Mouse (Mus musculus): ENCODE data around the gene Crygs. TPM values are rescaled to one million over a fixed set of nuclear protein-coding genes. Genes with fewer than 3 reads are reported as not detected.

Gene Crygs
- polyA plus RNA-seq, 1 experiment from 2014 or later, result 0.26 TPM

DNA sequence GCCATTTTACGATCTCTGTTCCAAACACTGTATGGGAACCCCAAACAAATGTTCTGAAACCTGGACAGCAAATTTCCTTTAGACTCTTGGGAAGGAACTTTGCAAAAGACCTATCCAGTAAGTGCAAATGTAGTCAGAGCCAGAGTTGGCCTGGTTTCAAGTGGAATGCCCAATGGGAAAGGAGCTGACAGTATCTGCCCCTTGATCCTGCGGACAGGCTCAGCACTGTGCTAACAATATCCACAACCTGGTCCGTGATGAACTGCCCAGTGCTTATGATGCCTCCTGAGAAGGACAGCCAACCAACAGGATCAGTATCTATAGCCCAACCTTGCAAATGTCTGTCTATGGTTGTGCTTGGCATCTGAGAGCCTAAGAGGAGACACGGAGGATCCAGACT, 34.1 kb upstream of the Crygs start:
- DNase-seq (ENCODE audit: low spot score) (no peak), ATAC-seq (replicated peaks; ENCODE audit: low FRiP score, low read depth) (no peak)
- Histone ChIP-seq H3K9me3 (replicated peaks; ENCODE audit: low read length) (no peaks in the 10 kb centered on the region), H3K4me2 (ENCODE audit: low read length) (no peak overlapping the region), H3K4me3 (replicated peaks; ENCODE audit: low read depth, low read length) (no peak overlapping the region), H3K9ac (ENCODE audit: low read depth, low read length) (no peak overlapping the region), H3K36me3 (ENCODE audit: insufficient read depth, low read length) (no peaks in the 10 kb centered on the region), H3K27ac (no peak overlapping the region), H3K4me1 (replicated peaks; ENCODE audit: insufficient read depth, low read length) (0 out of 2 replicates have a peak, but pooled peaks cover 4% of the 10 kb centered on the region), H3K27me3 (ENCODE audit: insufficient read depth, low read length) (no peaks in the 10 kb centered on the region)
- no peak for TF ChIP-seq CTCF (IDR thresholded peaks at IDR 0.05; ENCODE audit: low read depth)
- 87% methylated on average over 4 of the region's 4 CpGs for WGBS

DNA sequence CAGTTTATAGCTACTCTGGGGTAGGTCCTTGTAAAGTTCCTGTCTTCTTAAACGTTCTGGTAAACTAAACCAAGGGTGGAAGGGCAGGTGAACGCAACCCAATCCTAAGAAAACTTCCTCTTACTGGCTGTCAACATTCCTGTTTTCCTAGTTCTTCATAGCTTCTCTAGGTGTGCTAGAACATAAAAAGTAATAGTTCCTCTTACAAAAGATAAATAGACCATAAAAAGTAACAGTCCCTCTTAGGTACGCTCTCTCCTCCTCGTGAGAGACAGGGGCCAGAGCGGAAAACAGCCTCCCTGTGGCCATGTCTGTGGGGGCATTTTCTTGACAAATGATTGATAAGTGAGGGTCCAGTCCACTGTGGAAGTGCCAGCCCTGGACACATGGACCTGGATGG, 33.5 kb upstream of the Crygs start:
- 0 out of 2 replicates have a peak, but pooled peaks cover 4% of the 10 kb centered on the region for H3K4me1 ChIP-seq (replicated peaks; ENCODE audit: insufficient read depth, low read length)
- peak overlapping the region; percentile 70 for H3K9ac ChIP-seq (ENCODE audit: low read depth, low read length)
- no peak for TF ChIP-seq CTCF (IDR thresholded peaks at IDR 0.05; ENCODE audit: low read depth)
- peak overlapping the region; percentile 96 for H3K4me2 ChIP-seq (ENCODE audit: low read length)
- peak overlapping the region; percentile 49 for H3K4me3 ChIP-seq (replicated peaks; ENCODE audit: low read depth, low read length)
- H3K36me3 ChIP-seq (ENCODE audit: insufficient read depth, low read length), result no peaks in the 10 kb centered on the region
- no peaks in the 10 kb centered on the region for H3K27me3 ChIP-seq (ENCODE audit: insufficient read depth, low read length)
- no peak for ATAC-seq (replicated peaks; ENCODE audit: low FRiP score, low read depth)
- no peak for DNase-seq (ENCODE audit: low spot score)
- 29% methylated on average over 5 of the region's 5 CpGs for WGBS
- peak overlapping the region; percentile 58 for H3K27ac ChIP-seq
- no peaks in the 10 kb centered on the region for H3K9me3 ChIP-seq (replicated peaks; ENCODE audit: low read length)

DNA sequence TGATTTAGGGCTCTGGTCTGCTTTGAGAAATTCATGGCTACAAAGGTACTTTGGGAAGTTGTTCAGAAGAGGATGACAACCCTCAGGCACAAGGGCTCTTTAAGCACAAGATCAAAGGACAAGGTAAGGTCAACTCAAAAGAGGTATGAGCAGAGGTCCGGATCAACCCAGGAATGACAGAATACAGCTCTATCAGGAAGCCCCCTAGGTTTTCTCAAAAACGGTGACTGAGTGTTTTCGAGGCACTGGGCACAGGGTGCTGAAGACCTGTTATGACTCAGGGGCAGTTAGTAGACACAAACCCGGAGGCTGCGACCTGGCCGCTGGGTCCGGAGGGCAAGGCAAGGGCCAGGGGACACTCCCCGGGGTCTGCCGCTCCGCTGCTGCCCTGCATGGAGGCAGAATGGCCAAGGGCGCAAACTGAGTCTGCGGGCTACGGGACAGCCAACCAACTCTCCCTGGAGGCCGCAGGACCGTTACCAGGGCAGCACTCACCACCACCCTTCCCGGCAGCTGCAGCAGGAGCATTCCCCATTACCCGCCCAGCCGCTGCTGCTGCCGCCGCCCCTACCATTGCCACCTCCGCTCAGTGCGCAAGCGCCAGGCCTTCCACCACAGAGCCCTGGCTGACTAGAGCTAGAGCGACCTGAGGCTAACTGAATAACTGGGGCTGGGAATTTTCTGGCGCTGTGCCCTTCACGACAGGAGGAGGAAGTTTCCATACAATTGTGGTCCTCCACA, 32.9 kb upstream of the Crygs start:
- TF ChIP-seq CTCF (IDR thresholded peaks at IDR 0.05; ENCODE audit: low read depth), result no peak
- no peaks in the 10 kb centered on the region for H3K27me3 ChIP-seq (ENCODE audit: insufficient read depth, low read length)
- H3K4me2 ChIP-seq (ENCODE audit: low read length), result peak overlapping the region; percentile 96
- no peaks in the 10 kb centered on the region for H3K36me3 ChIP-seq (ENCODE audit: insufficient read depth, low read length)
- peak overlapping the region; percentile 49 for H3K4me3 ChIP-seq (replicated peaks; ENCODE audit: low read depth, low read length)
- peak overlapping the region; percentile 70 for H3K9ac ChIP-seq (ENCODE audit: low read depth, low read length)
- WGBS, result 4% methylated on average over 26 of the region's 26 CpGs
- peak; percentile 92 for ATAC-seq (replicated peaks; ENCODE audit: low FRiP score, low read depth)
- H3K27ac ChIP-seq, result peak overlapping the region; percentile 58
- 0 out of 2 replicates have a peak, but pooled peaks cover 4% of the 10 kb centered on the region for H3K4me1 ChIP-seq (replicated peaks; ENCODE audit: insufficient read depth, low read length)
- no peaks in the 10 kb centered on the region for H3K9me3 ChIP-seq (replicated peaks; ENCODE audit: low read length)
- peak; percentile 94 for DNase-seq (ENCODE audit: low spot score)

DNA sequence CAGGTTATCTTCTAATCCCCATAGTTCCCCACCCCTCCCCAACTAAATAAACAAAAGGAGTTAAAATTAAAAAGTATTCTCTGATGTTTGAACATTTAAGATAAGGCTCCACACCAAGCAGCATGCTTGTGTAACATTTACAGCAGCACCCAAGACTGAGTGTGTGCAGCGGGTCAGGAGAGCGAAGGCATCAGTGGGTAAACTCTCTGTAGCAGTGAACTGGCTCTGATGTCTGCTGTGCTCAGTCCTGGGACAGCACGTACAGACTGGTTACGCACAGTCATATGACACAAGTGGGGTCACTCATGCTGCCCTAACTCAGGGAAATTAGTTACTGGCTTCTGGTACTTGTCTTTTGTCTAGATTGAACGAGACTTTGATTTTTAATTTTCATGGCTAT, 31.5 kb upstream of the Crygs start:
- DNase-seq (ENCODE audit: low spot score), result no peak
- TF ChIP-seq CTCF (IDR thresholded peaks at IDR 0.05; ENCODE audit: low read depth), result no peak
- WGBS, result 94% methylated on average over 5 of the region's 5 CpGs

DNA sequence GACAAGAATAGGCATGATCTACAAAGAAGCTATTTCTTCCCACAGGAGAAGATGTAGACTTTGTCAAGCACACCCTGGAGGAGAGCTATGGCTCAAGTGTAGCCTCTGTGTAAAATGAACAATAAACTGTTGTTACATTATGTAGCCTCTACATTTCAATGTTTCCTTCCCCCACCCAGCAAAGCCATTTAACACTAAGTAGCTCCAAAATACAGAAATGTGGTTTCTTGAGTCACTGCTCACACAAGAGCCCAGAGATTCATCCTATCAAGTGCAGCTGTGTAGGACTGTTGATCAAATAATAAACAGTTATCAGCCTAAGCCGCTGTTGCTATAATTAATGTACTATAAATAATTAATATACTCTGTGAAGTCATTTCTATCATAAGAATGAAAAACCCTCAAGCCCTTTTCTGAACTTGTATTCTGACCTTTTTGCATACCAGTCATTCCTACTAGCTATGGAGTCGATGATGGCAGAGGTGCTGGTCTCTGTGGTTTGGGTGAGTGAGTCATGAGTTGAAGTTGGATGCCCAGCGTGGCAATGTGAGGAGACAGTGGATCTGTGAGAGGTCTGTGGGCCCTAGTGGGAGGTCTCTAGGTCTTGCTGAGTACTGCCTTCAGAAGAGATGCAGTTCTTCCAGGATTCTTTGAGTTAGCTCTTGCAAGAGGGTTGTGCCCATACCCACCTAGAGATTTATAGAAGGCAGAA, 27.9 kb upstream of the Crygs start:
- 81% methylated on average over 3 of the region's 3 CpGs for WGBS
- Histone ChIP-seq H3K9ac (ENCODE audit: low read depth, low read length) (no peak overlapping the region), H3K4me1 (replicated peaks; ENCODE audit: insufficient read depth, low read length) (no peaks in the 10 kb centered on the region), H3K27ac (no peak overlapping the region), H3K4me2 (ENCODE audit: low read length) (no peak overlapping the region), H3K9me3 (replicated peaks; ENCODE audit: low read length) (no peaks in the 10 kb centered on the region), H3K4me3 (replicated peaks; ENCODE audit: low read depth, low read length) (no peak overlapping the region), H3K27me3 (ENCODE audit: insufficient read depth, low read length) (no peaks in the 10 kb centered on the region), H3K36me3 (ENCODE audit: insufficient read depth, low read length) (0 out of 2 replicates have a peak, but pooled peaks cover 4% of the 10 kb centered on the region)
- DNase-seq (ENCODE audit: low spot score) (no peak), ATAC-seq (replicated peaks; ENCODE audit: low FRiP score, low read depth) (no peak)
- no peak for TF ChIP-seq CTCF (IDR thresholded peaks at IDR 0.05; ENCODE audit: low read depth)

More for the DNA sequence above, 31.5 kb upstream of the Crygs start:
- ATAC-seq (replicated peaks; ENCODE audit: low FRiP score, low read depth), result no peak
- H3K27ac ChIP-seq, result no peak overlapping the region
- H3K4me1 ChIP-seq (replicated peaks; ENCODE audit: insufficient read depth, low read length), result 0 out of 2 replicates have a peak, but pooled peaks cover 4% of the 10 kb centered on the region
- no peak overlapping the region for H3K9ac ChIP-seq (ENCODE audit: low read depth, low read length)
- no peaks in the 10 kb centered on the region for H3K27me3 ChIP-seq (ENCODE audit: insufficient read depth, low read length)
- H3K9me3 ChIP-seq (replicated peaks; ENCODE audit: low read length), result no peaks in the 10 kb centered on the region
- H3K4me2 ChIP-seq (ENCODE audit: low read length), result no peak overlapping the region
- H3K36me3 ChIP-seq (ENCODE audit: insufficient read depth, low read length), result no peaks in the 10 kb centered on the region
- no peak overlapping the region for H3K4me3 ChIP-seq (replicated peaks; ENCODE audit: low read depth, low read length)

DNA sequence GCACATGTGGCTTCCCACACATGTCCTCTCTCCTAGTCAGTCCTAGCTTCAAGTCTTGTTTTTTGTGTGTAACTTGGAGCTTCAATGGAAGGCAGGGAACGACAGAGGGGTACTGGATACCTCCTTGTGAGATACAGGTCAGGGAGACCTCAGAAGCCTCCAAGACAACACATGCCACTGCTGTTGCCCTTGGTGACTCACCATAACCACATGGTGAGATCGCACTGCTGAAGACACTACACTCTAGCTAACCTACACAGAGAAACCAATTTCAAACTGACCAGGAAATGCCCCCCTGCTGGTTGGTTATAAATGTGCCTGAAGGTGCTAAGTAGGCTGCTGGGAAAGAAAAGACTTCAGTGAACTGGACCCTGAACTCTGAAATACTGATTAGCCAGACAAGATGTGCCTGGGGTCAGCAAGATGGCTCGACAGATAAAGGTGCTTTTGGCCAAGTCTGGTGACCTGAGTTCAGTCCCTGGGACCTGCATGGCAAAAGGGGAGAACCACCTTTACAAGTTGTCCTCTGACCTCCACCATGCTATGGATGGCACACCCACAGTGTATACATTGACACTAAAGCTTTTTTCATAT, 21.7 kb upstream of the Crygs start:
- H3K4me2 ChIP-seq (ENCODE audit: low read length), result no peak overlapping the region
- no peak for TF ChIP-seq CTCF (IDR thresholded peaks at IDR 0.05; ENCODE audit: low read depth)
- H3K27ac ChIP-seq, result no peak overlapping the region
- H3K4me1 ChIP-seq (replicated peaks; ENCODE audit: insufficient read depth, low read length), result no peaks in the 10 kb centered on the region
- WGBS, result 88% methylated on average over 3 of the region's 3 CpGs
- no peak overlapping the region for H3K4me3 ChIP-seq (replicated peaks; ENCODE audit: low read depth, low read length)
- H3K9me3 ChIP-seq (replicated peaks; ENCODE audit: low read length), result no peaks in the 10 kb centered on the region
- ATAC-seq (replicated peaks; ENCODE audit: low FRiP score, low read depth), result no peak; the same call in 1 of the 2 replicates
- no peak overlapping the region for H3K9ac ChIP-seq (ENCODE audit: low read depth, low read length)
- H3K27me3 ChIP-seq (ENCODE audit: insufficient read depth, low read length), result no peaks in the 10 kb centered on the region
- no peak for DNase-seq (ENCODE audit: low spot score)
- H3K36me3 ChIP-seq (ENCODE audit: insufficient read depth, low read length), result peaks cover 12% of the 10 kb centered on the region; the same call in 1 of the 2 replicates

Data from kidney, postnatal 0 days (tissue).